Mouse (Mus musculus): ENCODE measurements around the gene Abhd15. TPM values are rescaled to one million over a fixed set of nuclear protein-coding genes. Genes with fewer than 3 reads are reported as not detected.

Gene Abhd15
- polyA plus RNA-seq, 1 experiment = 4.1 TPM

- H3K27ac ChIP-seq (ENCODE audit: insufficient read depth, low read length) = peak overlapping the region; percentile 56
- TF ChIP-seq POLR2A (IDR thresholded peaks at IDR 0.05; ENCODE audit: low read depth, low read length) = no peak; the same call in 1 of the 2 replicates
- no peak for TF ChIP-seq CTCF (IDR thresholded peaks at IDR 0.05; ENCODE audit: extremely low read depth, insufficient read depth, insufficient read length, insufficient replicate concordance)
- peaks cover 13% of the 10 kb centered on the region for H3K27me3 ChIP-seq (ENCODE audit: control insufficient read depth, insufficient read depth, low read length)
- peaks cover 16% of the 10 kb centered on the region; the same call in 1 of the 2 replicates for H3K4me1 ChIP-seq (ENCODE audit: control insufficient read depth, insufficient read depth, insufficient read length)
- DNase-seq (ENCODE audit: low read depth in 1 of 2, low spot score in 2 of 2) = peak; percentile 72 to 91
- under 1% methylated on average over 32 of the region's 32 CpGs for WGBS
- H3K4me3 ChIP-seq (ENCODE audit: extremely low read depth, insufficient read depth, insufficient read length) = peak overlapping the region; percentile 83
- H3K36me3 ChIP-seq (ENCODE audit: control insufficient read depth, insufficient read depth, low read length) = no peaks in the 10 kb centered on the region
These were observed 22.0 kb upstream of the Abhd15 start for GRCm38 (mm10) chr11:77492911-77493332.

- Histone ChIP-seq H3K4me1 (ENCODE audit: control insufficient read depth, insufficient read depth, insufficient read length) (peaks cover 16% of the 10 kb centered on the region; the same call in 1 of the 2 replicates), H3K27ac (ENCODE audit: insufficient read depth, low read length) (peak within 1 kb of the TSS; percentile 56), H3K27me3 (ENCODE audit: control insufficient read depth, insufficient read depth, low read length) (peaks cover 12% of the 10 kb centered on the region), H3K36me3 (ENCODE audit: control insufficient read depth, insufficient read depth, low read length) (no peaks in the 10 kb centered on the region), H3K4me3 (ENCODE audit: extremely low read depth, insufficient read depth, insufficient read length) (peak within 1 kb of the TSS; percentile 83)
- DNase-seq (ENCODE audit: low read depth in 1 of 2, low spot score in 2 of 2) = no peak
- 4% methylated on average over 73 of the region's 74 CpGs for WGBS
- no peak for TF ChIP-seq CTCF (IDR thresholded peaks at IDR 0.05; ENCODE audit: extremely low read depth, insufficient read depth, insufficient read length, insufficient replicate concordance)
- no peak for TF ChIP-seq POLR2A (IDR thresholded peaks at IDR 0.05; ENCODE audit: low read depth, low read length)
These were observed 21.2 kb upstream of the Abhd15 start, which contains the start of gene Git1 for GRCm38 (mm10) chr11:77493512-77494343. Git1 (plus strand) TSS chr11:77493562.

GRCm38 (mm10) chr11:77494344-77494676 is 20.6 kb upstream of the Abhd15 start:
- TF ChIP-seq POLR2A (IDR thresholded peaks at IDR 0.05; ENCODE audit: low read depth, low read length) (no peak), CTCF (IDR thresholded peaks at IDR 0.05; ENCODE audit: extremely low read depth, insufficient read depth, insufficient read length, insufficient replicate concordance) (no peak)
- DNase-seq (ENCODE audit: low read depth in 1 of 2, low spot score in 2 of 2) = no peak
- Histone ChIP-seq H3K36me3 (ENCODE audit: control insufficient read depth, insufficient read depth, low read length) (no peaks in the 10 kb centered on the region; the same call in 1 of the 2 replicates), H3K27me3 (ENCODE audit: control insufficient read depth, insufficient read depth, low read length) (peaks cover 6% of the 10 kb centered on the region), H3K4me3 (ENCODE audit: extremely low read depth, insufficient read depth, insufficient read length) (peak overlapping the region; percentile 83), H3K4me1 (ENCODE audit: control insufficient read depth, insufficient read depth, insufficient read length) (peaks cover 12% of the 10 kb centered on the region; the same call in 1 of the 2 replicates), H3K27ac (ENCODE audit: insufficient read depth, low read length) (0 out of 2 replicates have a peak overlapping the region, but pooled peaks have one; percentile 3)
- 24% methylated on average over 4 of the region's 4 CpGs for WGBS

GRCm38 (mm10) chr11:77494782-77495181 is 20.1 kb upstream of the Abhd15 start:
- Histone ChIP-seq H3K36me3 (ENCODE audit: control insufficient read depth, insufficient read depth, low read length) (peaks cover 3% of the 10 kb centered on the region; the same call in 1 of the 2 replicates), H3K27ac (ENCODE audit: insufficient read depth, low read length) (no peak overlapping the region), H3K27me3 (ENCODE audit: control insufficient read depth, insufficient read depth, low read length) (peaks cover 1% of the 10 kb centered on the region), H3K4me1 (ENCODE audit: control insufficient read depth, insufficient read depth, insufficient read length) (peaks cover 12% of the 10 kb centered on the region; the same call in 1 of the 2 replicates), H3K4me3 (ENCODE audit: extremely low read depth, insufficient read depth, insufficient read length) (no peak overlapping the region)
- WGBS = 82% methylated on average over 6 of the region's 6 CpGs
- DNase-seq (ENCODE audit: low read depth in 1 of 2, low spot score in 2 of 2) = no peak
- TF ChIP-seq POLR2A (IDR thresholded peaks at IDR 0.05; ENCODE audit: low read depth, low read length) (no peak), CTCF (IDR thresholded peaks at IDR 0.05; ENCODE audit: extremely low read depth, insufficient read depth, insufficient read length, insufficient replicate concordance) (no peak)

GRCm38 (mm10) chr11:77495507-77495906 is 19.4 kb upstream of the Abhd15 start:
- DNase-seq (ENCODE audit: low read depth in 1 of 2, low spot score in 2 of 2) = no peak
- Histone ChIP-seq H3K4me3 (ENCODE audit: extremely low read depth, insufficient read depth, insufficient read length) (no peak overlapping the region), H3K27ac (ENCODE audit: insufficient read depth, low read length) (no peak overlapping the region), H3K36me3 (ENCODE audit: control insufficient read depth, insufficient read depth, low read length) (peaks cover 3% of the 10 kb centered on the region; the same call in 1 of the 2 replicates), H3K27me3 (ENCODE audit: control insufficient read depth, insufficient read depth, low read length) (no peaks in the 10 kb centered on the region), H3K4me1 (ENCODE audit: control insufficient read depth, insufficient read depth, insufficient read length) (peaks cover 12% of the 10 kb centered on the region; the same call in 1 of the 2 replicates)
- TF ChIP-seq POLR2A (IDR thresholded peaks at IDR 0.05; ENCODE audit: low read depth, low read length) (no peak), CTCF (IDR thresholded peaks at IDR 0.05; ENCODE audit: extremely low read depth, insufficient read depth, insufficient read length, insufficient replicate concordance) (no peak)

GRCm38 (mm10) chr11:77497341-77497756 is 17.6 kb upstream of the Abhd15 start:
- Histone ChIP-seq H3K27ac (ENCODE audit: insufficient read depth, low read length) (peak overlapping the region; percentile 56), H3K27me3 (ENCODE audit: control insufficient read depth, insufficient read depth, low read length) (no peaks in the 10 kb centered on the region), H3K4me3 (ENCODE audit: extremely low read depth, insufficient read depth, insufficient read length) (no peak overlapping the region), H3K4me1 (ENCODE audit: control insufficient read depth, insufficient read depth, insufficient read length) (peaks cover 10% of the 10 kb centered on the region; the same call in 1 of the 2 replicates), H3K36me3 (ENCODE audit: control insufficient read depth, insufficient read depth, low read length) (peaks cover 3% of the 10 kb centered on the region; the same call in 1 of the 2 replicates)
- peak in 1 of 2 experiments; percentile 54 for DNase-seq (ENCODE audit: low read depth in 1 of 2, low spot score in 2 of 2)
- 60% methylated on average over 6 of the region's 6 CpGs for WGBS
- no peak for TF ChIP-seq POLR2A (IDR thresholded peaks at IDR 0.05; ENCODE audit: low read depth, low read length)
- peak; percentile 16; the same call in 1 of the 2 replicates for TF ChIP-seq CTCF (IDR thresholded peaks at IDR 0.05; ENCODE audit: extremely low read depth, insufficient read depth, insufficient read length, insufficient replicate concordance)
